Mouse (Mus musculus) CH12.LX (cell line): ENCODE measurements at regions not wholly inside any gene's neighbourhood (a gene's known extent, or its start where the extent isn't known, plus 50 kb on each side); places are given as distances from the start of the nearest gene placed in this dataset.

Experiments
- DNase-seq: peaks from one replicate; pipeline ENCODE4 v3.0.0-alpha.2; 2013; ENCODE audit errors: extremely low read depth
- H3K27ac ChIP-seq: 2 replicates; pipeline ENCODE4 v1.5.1; 2012; ENCODE audit warnings: low read depth, mild to moderate bottlenecking, control low read depth, moderate library complexity; ENCODE audit not compliant: insufficient read depth
- H3K27me3 ChIP-seq: replicated peaks from 2 replicates; pipeline ENCODE3; 2012; ENCODE audit warnings: inconsistent platforms
- H3K36me3 ChIP-seq, 2 experiments: replicated peaks in 1 of 2; 2 replicates each; pipeline versions ENCODE3 to v1.6.1; 2012; ENCODE audit warnings: inconsistent platforms in 1 of 2, low read length in 1 of 2, mild to moderate bottlenecking in 1 of 2, mixed read lengths in 1 of 2, moderate library complexity in 1 of 2; ENCODE audit not compliant: control insufficient read depth in 1 of 2, insufficient read depth in 1 of 2
- H3K4me1 ChIP-seq, 2 experiments: 2 replicates each; pipeline ENCODE4 v1.6.1; 2012; ENCODE audit warnings: inconsistent platforms in 1 of 2, moderate library complexity in 1 of 2; ENCODE audit not compliant: insufficient read depth in 2 of 2, control insufficient read depth in 1 of 2
- H3K4me2 ChIP-seq: 2 replicates; pipeline ENCODE4 v1.6.1; 2012; ENCODE audit warnings: low read depth, mild to moderate bottlenecking, control low read depth; ENCODE audit not compliant: poor library complexity, insufficient read depth, severe bottlenecking
- H3K4me3 ChIP-seq, 3 experiments: fragments of 150-350 bp in 1 of 3; sonication (generic) in 1 of 3; replicated peaks in 1 of 3; 2 replicates each; pipeline versions ENCODE3 to v1.5.1; 2011 to 2012; ENCODE audit warnings: low read depth in 2 of 3, low read length in 2 of 3, mild to moderate bottlenecking in 2 of 3, moderate library complexity in 2 of 3, control low read depth in 1 of 3, improper control_type of control experiment in 1 of 3, inconsistent platforms in 1 of 3, mixed read lengths in 1 of 3; ENCODE audit not compliant: poor library complexity in 1 of 3
- H3K79me2 ChIP-seq: replicated peaks from 2 replicates; pipeline ENCODE4 v1.6.1; 2012; ENCODE audit warnings: mild to moderate bottlenecking, moderate library complexity; ENCODE audit not compliant: control insufficient read depth, poor library complexity, insufficient read depth, severe bottlenecking; ENCODE audit errors: extremely low read depth
- H3K9ac ChIP-seq: 2 replicates; pipeline ENCODE4 v1.6.1; 2012; ENCODE audit warnings: low read depth, mild to moderate bottlenecking, control low read depth, moderate library complexity; ENCODE audit not compliant: insufficient read depth
- H3K9me3 ChIP-seq: replicated peaks from 2 replicates; pipeline ENCODE3; 2012; ENCODE audit warnings: low read length, inconsistent platforms, mixed read lengths
- CHD2 ChIP-seq: IDR thresholded peaks from 2 replicates; pipeline ENCODE4 v1.6.1; 2011; ENCODE audit warnings: low read length, improper control_type of control experiment
- ELF1 ChIP-seq: IDR thresholded peaks from 2 replicates; pipeline ENCODE4 v1.6.1; 2014; ENCODE audit warnings: low read depth, mild to moderate bottlenecking, inconsistent platforms, low read length, improper control_type of control experiment
- EP300 ChIP-seq: IDR thresholded peaks from 2 replicates; pipeline ENCODE4 v1.6.1; 2011; ENCODE audit warnings: low read length, improper control_type of control experiment
- ETS1 ChIP-seq: conservative IDR thresholded peaks from 2 replicates; pipeline ENCODE4 v1.6.1; 2012; ENCODE audit warnings: low read depth, mild to moderate bottlenecking, inconsistent platforms, low read length, improper control_type of control experiment, moderate library complexity
- IRF4 ChIP-seq: IDR thresholded peaks from 2 replicates; pipeline ENCODE4 v1.6.1; 2014; ENCODE audit warnings: low read depth, mild to moderate bottlenecking, inconsistent platforms, low read length, improper control_type of control experiment
- JUN ChIP-seq: IDR thresholded peaks from 2 replicates; pipeline ENCODE4 v1.6.1; 2011; ENCODE audit warnings: low read depth, mild to moderate bottlenecking, low read length, improper control_type of control experiment, moderate library complexity; ENCODE audit not compliant: insufficient read depth
- JUND ChIP-seq: conservative IDR thresholded peaks from 2 replicates; pipeline ENCODE4 v1.6.1; 2011; ENCODE audit warnings: low read depth, low read length, improper control_type of control experiment
- KAT2A ChIP-seq: IDR thresholded peaks from 2 replicates; pipeline ENCODE4 v1.6.1; 2012; ENCODE audit warnings: low read length, improper control_type of control experiment, inconsistent platforms; ENCODE audit not compliant: insufficient replicate concordance
- MAFK ChIP-seq: IDR thresholded peaks from 2 replicates; pipeline ENCODE4 v1.6.1; 2011; ENCODE audit warnings: low read length, improper control_type of control experiment; ENCODE audit not compliant: insufficient replicate concordance
- MAX ChIP-seq: IDR thresholded peaks from 2 replicates; pipeline ENCODE4 v1.6.1; 2011; ENCODE audit warnings: low read length, improper control_type of control experiment
- MEF2A ChIP-seq: IDR thresholded peaks from 2 replicates; pipeline ENCODE4 v1.6.1; 2014; ENCODE audit warnings: low read depth, mild to moderate bottlenecking, inconsistent platforms, low read length, improper control_type of control experiment, borderline replicate concordance
- MYC ChIP-seq: IDR thresholded peaks from 2 replicates; pipeline ENCODE4 v1.6.1; 2011; ENCODE audit warnings: low read depth, mild to moderate bottlenecking, improper control_type of control experiment, low read length
- NRF1 ChIP-seq: IDR thresholded peaks from 2 replicates; pipeline ENCODE4 v1.6.1; 2014; ENCODE audit warnings: low read depth, mild to moderate bottlenecking, inconsistent platforms, low read length, improper control_type of control experiment, moderate library complexity
- POLR2AphosphoS2 ChIP-seq: IDR thresholded peaks from 2 replicates; pipeline ENCODE4 v1.6.1; 2011; ENCODE audit warnings: low read depth, low read length, improper control_type of control experiment
- RCOR1 ChIP-seq: conservative IDR thresholded peaks from 2 replicates; pipeline ENCODE4 v1.6.1; 2012; ENCODE audit warnings: low read depth, mild to moderate bottlenecking, inconsistent platforms, low read length, improper control_type of control experiment
- SIN3A ChIP-seq: IDR thresholded peaks from 2 replicates; pipeline ENCODE4 v1.6.1; 2012; ENCODE audit warnings: low read length, improper control_type of control experiment, inconsistent platforms
- TBP ChIP-seq: conservative IDR thresholded peaks from 2 replicates; pipeline ENCODE4 v1.6.1; 2011; ENCODE audit warnings: low read depth, low read length, improper control_type of control experiment
- TCF12 ChIP-seq: IDR thresholded peaks from 2 replicates; pipeline ENCODE4 v1.6.1; 2014; ENCODE audit warnings: low read depth, mild to moderate bottlenecking, inconsistent platforms, low read length, improper control_type of control experiment
- UBTF ChIP-seq: IDR thresholded peaks from 2 replicates; pipeline ENCODE4 v1.6.1; 2012; ENCODE audit warnings: low read depth, mild to moderate bottlenecking, inconsistent platforms, low read length, improper control_type of control experiment, moderate library complexity
- USF2 ChIP-seq: conservative IDR thresholded peaks from 2 replicates; pipeline ENCODE4 v1.6.1; 2011; ENCODE audit warnings: low read depth, low read length, improper control_type of control experiment
- ZMIZ1 ChIP-seq: IDR thresholded peaks from 2 replicates; pipeline ENCODE4 v1.6.1; 2012; ENCODE audit warnings: low read depth, mild to moderate bottlenecking, inconsistent platforms, low read length, improper control_type of control experiment
- dilution Hi-C: fragments of 300-500 bp; cut with MboI; formaldehyde crosslinking; loops from 2 replicates; pipeline ENCODE4 v1.14.3; 2020; ENCODE audit warnings: low sequenced_read_pairs; ENCODE audit not compliant: extremely low pct_unique_long_range_greater_than_20kb, extremely low pct_ligation_motif_present
- in situ Hi-C: fragments of 300-500 bp; cut with MboI; formaldehyde crosslinking; loops from 3 replicates; pipeline ENCODE4 v1.14.3; 2019; ENCODE audit warnings: low sequenced_read_pairs, low pct_ligation_motif_present, low pct_unique_long_range_greater_than_20kb, mixed read lengths

GRCm38 (mm10) chr11:94882687-94883383 is 53.2 kb upstream of the Col1a1 start:
- no peak overlapping the region for H3K27ac ChIP-seq
- dilution Hi-C loops = no loop called here
- no peaks in the 10 kb centered on the region for H3K79me2 ChIP-seq
- H3K9ac ChIP-seq = no peak overlapping the region
- H3K4me1 ChIP-seq = no peaks in the 10 kb centered on the region
- no peak overlapping the region for H3K4me3 ChIP-seq
- H3K9me3 ChIP-seq = no peaks in the 10 kb centered on the region
- in situ Hi-C loops = no loop called here
- TF ChIP-seq UBTF (no peak), KAT2A (no peak), MAX (no peak), ZMIZ1 (no peak)
- peaks cover 92% of the 10 kb centered on the region for H3K27me3 ChIP-seq
- DNase-seq = no peak
- no peak overlapping the region for H3K4me2 ChIP-seq
- H3K36me3 ChIP-seq = no peaks in the 10 kb centered on the region

GRCm38 (mm10) chr11:94881982-94882686 is 53.9 kb upstream of the Col1a1 start:
- Histone ChIP-seq H3K27me3 (peaks cover 95% of the 10 kb centered on the region), H3K27ac (no peak overlapping the region), H3K9ac (no peak overlapping the region), H3K36me3 (no peaks in the 10 kb centered on the region), H3K9me3 (no peaks in the 10 kb centered on the region), H3K4me3 (no peak overlapping the region), H3K4me2 (no peak overlapping the region), H3K79me2 (no peaks in the 10 kb centered on the region), H3K4me1 (no peaks in the 10 kb centered on the region)
- no peak for DNase-seq
- in situ Hi-C loops = no loop called here
- TF ChIP-seq ETS1 (no peak), SIN3A (no peak), CHD2 (no peak), NRF1 (no peak), ELF1 (no peak), MAFK (no peak), IRF4 (no peak), TCF12 (no peak), POLR2AphosphoS2 (no peak), RCOR1 (no peak), JUND (no peak), EP300 (no peak), USF2 (no peak), TBP (no peak), MEF2A (no peak), MYC (no peak), JUN (no peak)
- dilution Hi-C loops = no loop called here
